Mouse (Mus musculus): ENCODE measurements around the gene Rnase13. TPM values are rescaled to one million over a fixed set of nuclear protein-coding genes. Genes with fewer than 3 reads are reported as not detected.

Rnase13 gene
- polyA plus RNA-seq (2012; rRNA removed), result not detected in 2 replicates

GRCm38 (mm10) chr14:51922571-51922865, at the start of gene Rnase13:
Gene Rnase13 (minus strand): TSS chr14:51922773.
- no peak for TF ChIP-seq POLR2A (IDR thresholded peaks at IDR 0.05; ENCODE audit: control insufficient read depth, extremely low read depth, insufficient read depth, low read length, poor library complexity)
- no peak for TF ChIP-seq CTCF (IDR thresholded peaks at IDR 0.05; ENCODE audit: borderline replicate concordance, control insufficient read depth, extremely low read depth, insufficient read depth, low read length, poor library complexity)
- Histone ChIP-seq H3K4me3 (ENCODE audit: control insufficient read depth, insufficient read depth, low read length) (no peak within 1 kb of the TSS), H3K36me3 (ENCODE audit: control insufficient read depth, insufficient read depth, low read length) (no peaks in the 10 kb centered on the region), H3K27ac (ENCODE audit: control insufficient read depth, insufficient read depth, low read length) (no peak within 1 kb of the TSS), H3K27me3 (ENCODE audit: control insufficient read depth, insufficient read depth, low read length) (no peaks in the 10 kb centered on the region), H3K4me1 (replicated peaks; ENCODE audit: control insufficient read depth, insufficient read depth, low read length) (no peaks in the 10 kb centered on the region)
- DNase-seq, result no peak
- WGBS, result 94% methylated on average over 7 of the region's 7 CpGs

- no peaks in the 10 kb centered on the region for H3K36me3 ChIP-seq (ENCODE audit: control insufficient read depth, insufficient read depth, low read length)
- WGBS, result 94% methylated on average over 3 of the region's 3 CpGs
- no peaks in the 10 kb centered on the region for H3K4me1 ChIP-seq (replicated peaks; ENCODE audit: control insufficient read depth, insufficient read depth, low read length)
- H3K4me3 ChIP-seq (ENCODE audit: control insufficient read depth, insufficient read depth, low read length), result no peak overlapping the region
- DNase-seq, result no peak
- no peak overlapping the region for H3K27ac ChIP-seq (ENCODE audit: control insufficient read depth, insufficient read depth, low read length)
- H3K27me3 ChIP-seq (ENCODE audit: control insufficient read depth, insufficient read depth, low read length), result no peaks in the 10 kb centered on the region
- TF ChIP-seq POLR2A (IDR thresholded peaks at IDR 0.05; ENCODE audit: control insufficient read depth, extremely low read depth, insufficient read depth, low read length, poor library complexity) (no peak), CTCF (IDR thresholded peaks at IDR 0.05; ENCODE audit: borderline replicate concordance, control insufficient read depth, extremely low read depth, insufficient read depth, low read length, poor library complexity) (no peak)
Observed at GRCm38 (mm10) chr14:51967400-51967799, 44.8 kb upstream of the Rnase13 start.

- H3K36me3 ChIP-seq (ENCODE audit: control insufficient read depth, insufficient read depth, low read length), result no peaks in the 10 kb centered on the region
- 90% methylated on average over 2 of the region's 2 CpGs for WGBS
- H3K4me1 ChIP-seq (replicated peaks; ENCODE audit: control insufficient read depth, insufficient read depth, low read length), result no peaks in the 10 kb centered on the region
- H3K27ac ChIP-seq (ENCODE audit: control insufficient read depth, insufficient read depth, low read length), result no peak overlapping the region
- H3K27me3 ChIP-seq (ENCODE audit: control insufficient read depth, insufficient read depth, low read length), result no peaks in the 10 kb centered on the region
- TF ChIP-seq POLR2A (IDR thresholded peaks at IDR 0.05; ENCODE audit: control insufficient read depth, extremely low read depth, insufficient read depth, low read length, poor library complexity) (no peak), CTCF (IDR thresholded peaks at IDR 0.05; ENCODE audit: borderline replicate concordance, control insufficient read depth, extremely low read depth, insufficient read depth, low read length, poor library complexity) (no peak)
- no peak overlapping the region for H3K4me3 ChIP-seq (ENCODE audit: control insufficient read depth, insufficient read depth, low read length)
- DNase-seq, result no peak
Observed at GRCm38 (mm10) chr14:51960316-51960715, 37.7 kb upstream of the Rnase13 start.

- 87% methylated on average over 6 of the region's 6 CpGs for WGBS
- no peak for TF ChIP-seq POLR2A (IDR thresholded peaks at IDR 0.05; ENCODE audit: control insufficient read depth, extremely low read depth, insufficient read depth, low read length, poor library complexity)
- no peak for TF ChIP-seq CTCF (IDR thresholded peaks at IDR 0.05; ENCODE audit: borderline replicate concordance, control insufficient read depth, extremely low read depth, insufficient read depth, low read length, poor library complexity)
- Histone ChIP-seq H3K4me3 (ENCODE audit: control insufficient read depth, insufficient read depth, low read length) (no peak overlapping the region), H3K27ac (ENCODE audit: control insufficient read depth, insufficient read depth, low read length) (no peak overlapping the region), H3K4me1 (replicated peaks; ENCODE audit: control insufficient read depth, insufficient read depth, low read length) (no peaks in the 10 kb centered on the region), H3K36me3 (ENCODE audit: control insufficient read depth, insufficient read depth, low read length) (no peaks in the 10 kb centered on the region), H3K27me3 (ENCODE audit: control insufficient read depth, insufficient read depth, low read length) (no peaks in the 10 kb centered on the region)
- no peak for DNase-seq
Observed at GRCm38 (mm10) chr14:51943336-51943735, 20.8 kb upstream of the Rnase13 start.

GRCm38 (mm10) chr14:51942236-51942635, 19.7 kb upstream of the Rnase13 start:
- Histone ChIP-seq H3K4me3 (ENCODE audit: control insufficient read depth, insufficient read depth, low read length) (no peak overlapping the region), H3K4me1 (replicated peaks; ENCODE audit: control insufficient read depth, insufficient read depth, low read length) (no peaks in the 10 kb centered on the region), H3K27ac (ENCODE audit: control insufficient read depth, insufficient read depth, low read length) (no peak overlapping the region), H3K27me3 (ENCODE audit: control insufficient read depth, insufficient read depth, low read length) (no peaks in the 10 kb centered on the region), H3K36me3 (ENCODE audit: control insufficient read depth, insufficient read depth, low read length) (no peaks in the 10 kb centered on the region)
- no peak for TF ChIP-seq CTCF (IDR thresholded peaks at IDR 0.05; ENCODE audit: borderline replicate concordance, control insufficient read depth, extremely low read depth, insufficient read depth, low read length, poor library complexity)
- TF ChIP-seq POLR2A (IDR thresholded peaks at IDR 0.05; ENCODE audit: control insufficient read depth, extremely low read depth, insufficient read depth, low read length, poor library complexity), result no peak
- DNase-seq, result no peak
- WGBS, result 54% methylated on average over 7 of the region's 7 CpGs

GRCm38 (mm10) chr14:51941577-51941976, 19.0 kb upstream of the Rnase13 start:
- H3K27ac ChIP-seq (ENCODE audit: control insufficient read depth, insufficient read depth, low read length), result no peak overlapping the region
- WGBS, result 82% methylated on average over 9 of the region's 9 CpGs
- TF ChIP-seq CTCF (IDR thresholded peaks at IDR 0.05; ENCODE audit: borderline replicate concordance, control insufficient read depth, extremely low read depth, insufficient read depth, low read length, poor library complexity), result no peak
- TF ChIP-seq POLR2A (IDR thresholded peaks at IDR 0.05; ENCODE audit: control insufficient read depth, extremely low read depth, insufficient read depth, low read length, poor library complexity), result no peak

GRCm38 (mm10) chr14:51940944-51941560, 18.5 kb upstream of the Rnase13 start:
- whole genome bisulfite sequencing, result 58% methylated on average over 8 of the region's 8 CpGs
- no peak for TF ChIP-seq CTCF (IDR thresholded peaks at IDR 0.05; ENCODE audit: borderline replicate concordance, control insufficient read depth, extremely low read depth, insufficient read depth, low read length, poor library complexity)
- TF ChIP-seq POLR2A (IDR thresholded peaks at IDR 0.05; ENCODE audit: control insufficient read depth, extremely low read depth, insufficient read depth, low read length, poor library complexity), result no peak
- DNase-seq, result no peak
- H3K27me3 ChIP-seq (ENCODE audit: control insufficient read depth, insufficient read depth, low read length), result no peaks in the 10 kb centered on the region
- no peak overlapping the region for H3K4me3 ChIP-seq (ENCODE audit: control insufficient read depth, insufficient read depth, low read length)
- no peak overlapping the region for H3K27ac ChIP-seq (ENCODE audit: control insufficient read depth, insufficient read depth, low read length)
- H3K36me3 ChIP-seq (ENCODE audit: control insufficient read depth, insufficient read depth, low read length), result no peaks in the 10 kb centered on the region
- no peaks in the 10 kb centered on the region for H3K4me1 ChIP-seq (replicated peaks; ENCODE audit: control insufficient read depth, insufficient read depth, low read length)

More at GRCm38 (mm10) chr14:51941577-51941976, 19.0 kb upstream of the Rnase13 start:
- H3K4me3 ChIP-seq (ENCODE audit: control insufficient read depth, insufficient read depth, low read length), result no peak overlapping the region
- H3K4me1 ChIP-seq (replicated peaks; ENCODE audit: control insufficient read depth, insufficient read depth, low read length), result no peaks in the 10 kb centered on the region
- no peak for DNase-seq
- no peaks in the 10 kb centered on the region for H3K27me3 ChIP-seq (ENCODE audit: control insufficient read depth, insufficient read depth, low read length)
- no peaks in the 10 kb centered on the region for H3K36me3 ChIP-seq (ENCODE audit: control insufficient read depth, insufficient read depth, low read length)
